Comparison of ENCODE assay signal across 15 mouse cellular contexts in the genomic region with DNA sequence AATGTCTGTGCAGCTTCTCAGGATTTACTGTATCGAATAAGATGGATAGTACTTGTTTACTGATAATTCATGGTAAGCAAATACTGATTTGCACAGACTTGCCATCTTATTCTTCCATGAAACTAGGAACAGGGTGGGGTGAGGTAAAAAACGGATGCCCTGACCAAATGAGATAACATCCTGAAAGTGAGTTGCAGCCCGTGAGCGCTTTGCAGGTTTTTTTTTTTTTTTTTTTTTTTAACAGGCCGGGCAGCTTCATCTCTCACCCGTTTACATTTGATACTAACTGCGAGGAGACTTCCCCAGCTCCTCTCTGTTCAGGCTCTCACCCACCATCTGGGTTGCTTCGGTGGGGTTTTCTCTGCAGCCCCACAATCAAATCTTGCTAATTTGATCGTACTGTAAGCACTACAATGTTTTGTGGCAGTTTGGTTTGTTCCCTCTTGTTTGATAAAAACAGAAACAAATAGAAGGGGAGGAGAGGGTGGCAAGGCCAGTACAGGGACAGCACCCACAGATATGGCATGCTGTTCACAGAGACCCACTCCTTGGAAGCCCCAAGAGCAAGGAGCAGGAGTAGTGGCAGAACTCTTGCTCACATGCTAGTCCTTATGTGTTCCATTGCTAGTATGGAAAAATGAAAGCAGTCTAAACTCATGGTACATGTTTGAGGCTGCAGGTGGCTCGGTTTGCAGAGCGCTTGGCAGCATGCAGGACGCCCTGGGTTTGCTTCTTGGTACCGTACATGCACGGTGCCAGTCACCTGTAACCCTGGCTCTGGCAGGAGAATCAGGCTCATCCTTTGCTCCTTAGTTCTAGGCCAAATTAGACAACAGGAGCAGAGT. TPM values are rescaled to one million over a fixed set of nuclear protein-coding genes. Genes with fewer than 3 reads are reported as not detected.
DNase-seq lines count a peak whose midpoint lies in the region; ATAC-seq lines count a peak whose summit lies in the region.
"Had no signal": no experiment of that assay in that cellular context is flagged by ENCODE, and none has a peak within 500 bp of the region (broad histone marks: within the 10 kb centered on the region; RNA-seq: fewer than 3 reads in every experiment).

No protein-coding gene starts in this region.

- intact Hi-C loops in heart, postnatal 36 days (cut with DNase I): no loop called here

- no peak for ATAC-seq in neural tube, embryonic 15.5 days (ENCODE audit: low FRiP score)
- ATAC-seq: forebrain, embryonic 13.5 days; intestine, postnatal 0 days had no signal

- H3K4me3 ChIP-seq in limb, embryonic 10.5 days: no peak overlapping the region
- peak overlapping the region; percentile 81 for H3K4me3 ChIP-seq in megakaryocyte, embryonic 14.5 days (replicated peaks)
- no peak overlapping the region for H3K4me3 ChIP-seq in neural tube, embryonic 15.5 days (replicated peaks)
- H3K4me3 ChIP-seq: embryonic facial prominence, embryonic 13.5 days; forebrain, embryonic 13.5 days; hindbrain, embryonic 12.5 days had no signal

- peak overlapping the region; percentile 7; the same call in 1 of the 2 replicates for H3K27ac ChIP-seq in limb, embryonic 10.5 days
- H3K27ac ChIP-seq in neural tube, embryonic 15.5 days (replicated peaks): no peak overlapping the region
- H3K27ac ChIP-seq: embryonic facial prominence, embryonic 13.5 days; forebrain, embryonic 13.5 days; hindbrain, embryonic 12.5 days had no signal

- peaks cover 18% of the 10 kb centered on the region for H3K4me1 ChIP-seq in limb, embryonic 10.5 days
- H3K4me1 ChIP-seq in megakaryocyte, embryonic 14.5 days: peaks cover 64% of the 10 kb centered on the region
- no peaks in the 10 kb centered on the region for H3K4me1 ChIP-seq in neural tube, embryonic 15.5 days

- H3K27me3 ChIP-seq in limb, embryonic 10.5 days (ENCODE audit: low read depth, poor library complexity, severe bottlenecking): no peaks in the 10 kb centered on the region
- no peaks in the 10 kb centered on the region for H3K27me3 ChIP-seq in megakaryocyte, embryonic 14.5 days (replicated peaks)
- H3K27me3 ChIP-seq in neural tube, embryonic 15.5 days (replicated peaks): no peaks in the 10 kb centered on the region
- H3K27me3 ChIP-seq: embryonic facial prominence, embryonic 13.5 days; forebrain, embryonic 13.5 days; hindbrain, embryonic 12.5 days had no signal

- 72% methylated on average over 14 of the region's 14 CpGs for WGBS in limb, embryonic 10.5 days
- WGBS in neural tube, embryonic 15.5 days: 86% methylated on average over 14 of the region's 14 CpGs

- no peaks in the 10 kb centered on the region for H3K36me3 ChIP-seq in limb, embryonic 10.5 days
- no peaks in the 10 kb centered on the region for H3K36me3 ChIP-seq in megakaryocyte, embryonic 14.5 days (replicated peaks; ENCODE audit: low read length)
- H3K36me3 ChIP-seq in neural tube, embryonic 15.5 days: no peaks in the 10 kb centered on the region
- H3K36me3 ChIP-seq: embryonic facial prominence, embryonic 13.5 days; hindbrain, embryonic 12.5 days had no signal

- no peaks in the 10 kb centered on the region for H3K9me3 ChIP-seq in limb, embryonic 10.5 days (replicated peaks)
- no peaks in the 10 kb centered on the region for H3K9me3 ChIP-seq in megakaryocyte, embryonic 14.5 days
- H3K9me3 ChIP-seq in neural tube, embryonic 15.5 days (replicated peaks): no peaks in the 10 kb centered on the region
- H3K9me3 ChIP-seq: embryonic facial prominence, embryonic 13.5 days; forebrain, embryonic 13.5 days; hindbrain, embryonic 12.5 days had no signal

- no peak overlapping the region for H3K4me2 ChIP-seq in neural tube, embryonic 15.5 days
- H3K4me2 ChIP-seq: embryonic facial prominence, embryonic 13.5 days; forebrain, embryonic 13.5 days; hindbrain, embryonic 12.5 days; midbrain, embryonic 11.5 days had no signal

- DNase-seq in heart, adult 11 months: peak; percentile 81
- DNase-seq in heart, postnatal 36 days: no peak
- no peak for DNase-seq in limb, embryonic 10.5 days (ENCODE audit: low spot score)
- DNase-seq in thymus, postnatal 36 days: peak; percentile 50 to 66
- DNase-seq in layer of hippocampus, postnatal 10 days (ENCODE audit: low spot score in 2 of 2): no peak
- DNase-seq in layer of hippocampus, adult 9-10 months (ENCODE audit: low spot score): no peak
- DNase-seq: cerebellum, postnatal 14 days; lung, adult 2 months had no signal

- H3K9ac ChIP-seq in neural tube, embryonic 15.5 days (replicated peaks): no peak overlapping the region
- H3K9ac ChIP-seq: embryonic facial prominence, embryonic 13.5 days; forebrain, embryonic 13.5 days; hindbrain, embryonic 12.5 days had no signal

RNA-seq across cellular contexts. Expression of gene Ppp2ca, which starts 23.6 kb away (rescaled TPM):
- total RNA-seq in heart, postnatal 36 days (2021): 10 to 100 TPM; 52.5 to 55.2 TPM
- polyA plus RNA-seq in limb, embryonic 10.5 days (2016; fragmentation: Nextera tagmentation; extraction: Ambion mirVana): 89.8 and 92.2 TPM in 2 replicates
- 4.4 and 8.0 TPM in 2 replicates for polyA plus RNA-seq in megakaryocyte, embryonic 14.5 days (2012; ENCODE audit: insufficient read depth, low replicate concordance)
- polyA plus RNA-seq in neural tube, embryonic 15.5 days (2015; fragmentation: Nextera tagmentation; extraction: Ambion mirVana): 128 and 130 TPM in 2 replicates
- total RNA-seq in layer of hippocampus, postnatal 10 days (2021): 100 to 1,000 TPM; 139 to 140 TPM

Comparison
In these comparisons a context has a peak if more than half of its experiments do, and no peak if none do; other contexts are left out.
1. DNase-seq: peak in heart, adult 11 months (single experiment) and thymus, postnatal 36 days (2 of 2); none in heart, postnatal 36 days (0 of 2), limb, embryonic 10.5 days (single experiment), layer of hippocampus, postnatal 10 days (0 of 2) and layer of hippocampus, adult 9-10 months (single experiment).
2. RNA of gene Ppp2ca, which starts 23.6 kb away (polyA plus RNA-seq): 128 to 130 TPM in neural tube, embryonic 15.5 days and 89.8 to 92.2 TPM in limb, embryonic 10.5 days; 4.4 to 8.0 TPM in megakaryocyte, embryonic 14.5 days; every median in the first group is over 10 times any median in the second.